ENCODE assay signal across 16 mouse cellular contexts in the genomic region with DNA sequence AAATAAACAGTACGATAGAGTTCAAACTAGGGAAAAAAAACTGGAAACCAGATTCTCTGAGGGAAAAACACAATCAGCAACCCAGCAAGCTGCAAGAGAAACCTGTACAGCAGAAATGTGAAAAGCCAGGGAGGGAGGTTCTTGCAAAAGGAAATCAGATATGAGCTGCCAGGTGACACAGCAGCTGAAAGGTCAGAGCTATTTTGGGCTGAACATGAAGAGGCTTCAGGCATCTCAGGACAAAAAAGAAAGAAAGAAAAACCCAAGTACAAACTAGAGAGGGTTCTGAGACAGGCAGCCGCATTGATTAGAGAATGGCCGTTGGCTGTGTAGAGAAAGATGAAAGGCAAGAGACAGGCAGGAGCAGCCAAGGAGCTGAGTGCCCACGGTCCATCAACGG.
DNase-seq lines count a peak whose midpoint lies in the region; ATAC-seq and TF ChIP-seq lines count a peak whose summit lies in the region.
"Had no signal": no experiment of that assay in that cellular context is flagged by ENCODE, and none has a peak within 500 bp of the region (broad histone marks: within the 10 kb centered on the region; RNA-seq: fewer than 3 reads in every experiment).

No protein-coding gene starts in this region.

- no peaks in the 10 kb centered on the region for H3K36me3 ChIP-seq in heart, embryonic 14.5 days (ENCODE audit: control insufficient read depth, insufficient read depth, low read length)
- no peaks in the 10 kb centered on the region for H3K36me3 ChIP-seq in midbrain, embryonic 15.5 days (replicated peaks)
- no peaks in the 10 kb centered on the region for H3K36me3 ChIP-seq in midbrain, embryonic 16.5 days (ENCODE audit: control insufficient read depth, insufficient read depth, low read length)
- H3K36me3 ChIP-seq: embryonic facial prominence, embryonic 13.5 days; forebrain, embryonic 10.5 days; lung, embryonic 15.5 days had no signal

- no peaks in the 10 kb centered on the region for H3K27me3 ChIP-seq in heart, embryonic 14.5 days (ENCODE audit: control insufficient read depth, insufficient read depth, low read length)
- H3K27me3 ChIP-seq in midbrain, embryonic 15.5 days (replicated peaks), result no peaks in the 10 kb centered on the region
- H3K27me3 ChIP-seq in midbrain, embryonic 16.5 days (ENCODE audit: control insufficient read depth, insufficient read depth, low read depth, low read length), result no peaks in the 10 kb centered on the region
- H3K27me3 ChIP-seq in cerebellum, adult 2 months (ENCODE audit: control insufficient read depth, insufficient read depth, low read length), result no peaks in the 10 kb centered on the region
- H3K27me3 ChIP-seq: embryonic facial prominence, embryonic 13.5 days; lung, embryonic 15.5 days had no signal

- no peak overlapping the region for H3K9ac ChIP-seq in heart, embryonic 14.5 days (ENCODE audit: low read length)
- H3K9ac ChIP-seq in midbrain, embryonic 15.5 days, result no peak overlapping the region
- no peak overlapping the region for H3K9ac ChIP-seq in midbrain, embryonic 16.5 days (ENCODE audit: low read depth, low read length)
- H3K9ac ChIP-seq: embryonic facial prominence, embryonic 13.5 days; lung, embryonic 15.5 days had no signal

- no peak overlapping the region for H3K4me3 ChIP-seq in heart, embryonic 14.5 days (ENCODE audit: control insufficient read depth in 1 of 2, insufficient read depth in 1 of 2, low read depth in 1 of 2, low read length in 2 of 2)
- no peak overlapping the region for H3K4me3 ChIP-seq in midbrain, embryonic 15.5 days
- no peak overlapping the region for H3K4me3 ChIP-seq in midbrain, embryonic 16.5 days (ENCODE audit: low read depth, low read length)
- no peak overlapping the region for H3K4me3 ChIP-seq in cerebellum, adult 2 months (replicated peaks; ENCODE audit: insufficient read depth, low read depth, low read length)
- H3K4me3 ChIP-seq: embryonic facial prominence, embryonic 13.5 days; forebrain, embryonic 10.5 days; lung, embryonic 15.5 days had no signal

- H3K4me1 ChIP-seq in heart, embryonic 14.5 days (ENCODE audit: control insufficient read depth in 2 of 2, insufficient read depth in 2 of 2, low read length in 2 of 2), result peaks cover 13 to 18% of the 10 kb centered on the region in 2 experiments
- H3K4me1 ChIP-seq in midbrain, embryonic 15.5 days, result peaks cover 7% of the 10 kb centered on the region; the same call in 1 of the 2 replicates
- H3K4me1 ChIP-seq in midbrain, embryonic 16.5 days (ENCODE audit: control insufficient read depth, insufficient read depth, low read length), result no peaks in the 10 kb centered on the region
- H3K4me1 ChIP-seq in cerebellum, adult 2 months (ENCODE audit: control insufficient read depth, insufficient read depth, low read length), result 0 out of 2 replicates have a peak, but pooled peaks cover 3% of the 10 kb centered on the region
- H3K4me1 ChIP-seq: embryonic facial prominence, embryonic 13.5 days; forebrain, embryonic 10.5 days had no signal

- no peak for ATAC-seq in heart, embryonic 14.5 days (ENCODE audit: insufficient number of reproducible peaks, insufficient read depth, low FRiP score, low read depth)
- ATAC-seq in midbrain, embryonic 15.5 days (replicated peaks), result 0 out of 2 replicates have a peak, but pooled peaks have one; percentile 50
- ATAC-seq in midbrain, embryonic 16.5 days, result no peak
- ATAC-seq: inflammation-experienced regulatory T-cells, adult 6 months; Patski had no signal

- H3K9me3 ChIP-seq in heart, embryonic 14.5 days (ENCODE audit: control insufficient read depth, low read length), result no peaks in the 10 kb centered on the region
- H3K9me3 ChIP-seq in midbrain, embryonic 15.5 days, result no peaks in the 10 kb centered on the region
- no peaks in the 10 kb centered on the region for H3K9me3 ChIP-seq in midbrain, embryonic 16.5 days (replicated peaks; ENCODE audit: control insufficient read depth, low read length, poor library complexity, severe bottlenecking)
- H3K9me3 ChIP-seq: embryonic facial prominence, embryonic 13.5 days; forebrain, embryonic 10.5 days; lung, embryonic 15.5 days had no signal

- no peak for TF ChIP-seq CTCF in cerebellum, adult 2 months (IDR thresholded peaks at IDR 0.05; ENCODE audit: borderline replicate concordance, insufficient read depth, low read depth, low read length)

- 25% methylated on average over 5 of the region's 5 CpGs for WGBS in heart, embryonic 14.5 days
- 67% methylated on average over 5 of the region's 5 CpGs for WGBS in midbrain, embryonic 15.5 days
- WGBS in midbrain, embryonic 16.5 days, result 59% methylated on average over 5 of the region's 5 CpGs
- 82% methylated on average over 5 of the region's 5 CpGs for WGBS in cerebellum, adult 2 months

- peak; percentile 12 for DNase-seq in embryo, embryonic 10.5 days (ENCODE audit: low spot score)
- DNase-seq in embryo, embryonic 9.5 days (ENCODE audit: extremely low spot score), result no peak
- no peak for DNase-seq in heart, postnatal 4 days
- DNase-seq in c-Kit-positive CD71-positive TER-119-positive erythroid progenitor cells, embryonic 14.5 days (ENCODE audit: low spot score), result no peak
- no peak for DNase-seq in cerebellum, adult 2 months
- DNase-seq: B cell, adult 2 months; cerebellum, adult 9-11 months; kidney, postnatal 25 days had no signal

- no peak overlapping the region; a peak in 1 of 4 replicates for H3K27ac ChIP-seq in heart, embryonic 14.5 days (replicated peaks in 1 of 2; ENCODE audit: control insufficient read depth in 1 of 2, insufficient read depth in 1 of 2, low read depth in 2 of 2, low read length in 2 of 2)
- H3K27ac ChIP-seq in midbrain, embryonic 15.5 days, result no peak overlapping the region
- H3K27ac ChIP-seq in midbrain, embryonic 16.5 days (ENCODE audit: low read length), result no peak overlapping the region
- no peak overlapping the region for H3K27ac ChIP-seq in cerebellum, adult 2 months (ENCODE audit: insufficient read depth, low read length)
- H3K27ac ChIP-seq: embryonic facial prominence, embryonic 13.5 days; forebrain, embryonic 10.5 days; lung, embryonic 15.5 days had no signal

- H3K4me2 ChIP-seq in heart, embryonic 14.5 days (ENCODE audit: low read length), result peak overlapping the region; percentile 21
- H3K4me2 ChIP-seq in midbrain, embryonic 15.5 days, result no peak overlapping the region
- no peak overlapping the region for H3K4me2 ChIP-seq in midbrain, embryonic 16.5 days (ENCODE audit: low read length)
- H3K4me2 ChIP-seq: embryonic facial prominence, embryonic 13.5 days; lung, embryonic 15.5 days had no signal

- no peak for TF ChIP-seq POLR2A in cerebellum, adult 2 months (IDR thresholded peaks at IDR 0.05; ENCODE audit: borderline replicate concordance, insufficient read depth, low read length)
